Mouse (Mus musculus) adrenal gland, postnatal 0 days (tissue): ENCODE results near the gene AL607142.1. TPM values are rescaled to one million over a fixed set of nuclear protein-coding genes. Genes with fewer than 3 reads are reported as not detected.

Experiments
- polyA plus RNA-seq: library from polyadenylated mRNA; unstranded; fragments of >200 nt; fragmentation: Nextera tagmentation; extraction: Ambion mirVana; gene quantifications from 2 replicates; pipeline ENCODE4 v1.2.1, GENCODE M21; 2015

AL607142.1 gene
- polyA plus RNA-seq, result not detected in 2 replicates

DNA sequence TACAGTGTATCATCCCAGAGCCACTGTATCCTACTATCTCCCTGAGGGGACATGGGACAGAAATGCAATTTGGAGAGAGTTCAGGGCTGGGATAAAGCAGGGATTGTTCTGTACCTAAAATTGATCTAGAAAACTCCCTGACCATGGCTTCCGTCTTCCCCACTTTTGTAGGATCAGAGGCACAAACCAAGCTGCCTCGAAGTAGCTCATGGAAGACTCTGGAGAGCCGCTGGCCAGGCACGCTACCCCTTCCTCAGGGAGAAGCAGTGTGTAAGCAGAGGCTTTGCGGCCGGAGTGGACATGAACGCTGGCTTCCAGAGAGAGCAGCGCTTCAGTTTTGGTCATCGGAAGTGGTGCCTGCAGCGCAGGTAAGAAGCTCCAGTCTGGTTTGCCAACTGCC lies at the start of gene AL607142.1:
AL607142.1 (plus strand) TSS at position 301 of the 400 bp plus-strand sequence.

Other genes with a start within 250 kb of the AL607142.1 start
- 0.23 and 0.77 TPM in 2 replicates for gene Edn2, start 96.2 kb downstream of the AL607142.1 start, polyA plus RNA-seq
- 0.80 and 1.3 TPM in 2 replicates for gene Foxo6, start 222.4 kb downstream of the AL607142.1 start, polyA plus RNA-seq